Mouse (Mus musculus) stomach, embryonic 14.5 days (tissue): ENCODE results near the gene Atg14. TPM values are rescaled to one million over a fixed set of nuclear protein-coding genes. Genes with fewer than 3 reads are reported as not detected.

ENCODE experiments used
- ATAC-seq: fragments of 200-750 bp; cut with Nextera tagmentation; 2 replicates; pipeline ENCODE4 v1.8.0; 2017; ENCODE audit warnings: low read depth, moderate TSS enrichment; ENCODE audit not compliant: insufficient number of reproducible peaks, insufficient read depth, low FRiP score
- H3K27ac ChIP-seq: fragments of 300-500 bp; sonication (generic); 2 replicates; pipeline ENCODE4 v1.5.1; 2014; ENCODE audit warnings: mild to moderate bottlenecking, low read length, moderate library complexity, mixed read lengths
- H3K27me3 ChIP-seq: fragments of 300-500 bp; sonication (generic); 2 replicates; pipeline ENCODE4 v1.6.1; 2014; ENCODE audit warnings: low read length, control low read depth, mixed read lengths; ENCODE audit not compliant: control insufficient read depth, insufficient read depth
- H3K36me3 ChIP-seq: fragments of 300-500 bp; sonication (generic); 2 replicates; pipeline ENCODE4 v1.6.1; 2014; ENCODE audit warnings: mild to moderate bottlenecking, control low read depth, low read length, moderate library complexity, mixed read lengths; ENCODE audit not compliant: control insufficient read depth, insufficient read depth
- H3K4me1 ChIP-seq: fragments of 300-500 bp; sonication (generic); 2 replicates; pipeline ENCODE4 v1.6.1; 2014; ENCODE audit warnings: low read length, control low read depth, mixed read lengths; ENCODE audit not compliant: control insufficient read depth, insufficient read depth
- H3K4me2 ChIP-seq: fragments of 300-500 bp; sonication (generic); replicated peaks from 2 replicates; pipeline ENCODE4 v1.6.1; 2014; ENCODE audit warnings: low read depth, low read length, control low read depth
- H3K4me3 ChIP-seq: fragments of 300-500 bp; sonication (generic); 2 replicates; pipeline ENCODE4 v1.5.1; 2014; ENCODE audit warnings: low read depth, low read length, control low read depth
- H3K9ac ChIP-seq: fragments of 300-500 bp; sonication (generic); replicated peaks from 2 replicates; pipeline ENCODE4 v1.6.1; 2014; ENCODE audit warnings: low read depth, mild to moderate bottlenecking, control low read depth, low read length, moderate library complexity, mixed read lengths
- H3K9me3 ChIP-seq: fragments of 300-500 bp; sonication (generic); 2 replicates; pipeline ENCODE4 v1.6.1; 2016; ENCODE audit warnings: low read depth, low read length, control low read depth; ENCODE audit not compliant: control insufficient read depth
- WGBS: fragments of 180-500 bp; shearing (Covaris S2); extraction: QIAGEN DNeasy Blood & Tissue Kit; methylation state at CpG from one replicate; pipeline ENCODE4 v1.1.7; 2014; 5-methylcytosine and 5-hydroxymethylcytosine counted together
- polyA plus RNA-seq: library from polyadenylated mRNA; unstranded; fragments of >200 nt; fragmentation: Nextera tagmentation; extraction: Ambion mirVana; gene quantifications from 2 replicates; pipeline ENCODE4 v1.2.1, GENCODE M21; 2014

The Atg14 gene
- polyA plus RNA-seq, 1 experiment from 2014 or later: 14.3 TPM

GRCm38 (mm10) chr14:47510244-47510643 is 60.2 kb downstream of the Atg14 start:
- Histone ChIP-seq H3K4me1 (0 out of 2 replicates have a peak, but pooled peaks cover under 1% of the 10 kb centered on the region), H3K9me3 (no peaks in the 10 kb centered on the region), H3K27me3 (no peaks in the 10 kb centered on the region), H3K36me3 (no peaks in the 10 kb centered on the region), H3K9ac (no peak overlapping the region), H3K4me3 (no peak overlapping the region), H3K4me2 (no peak overlapping the region), H3K27ac (no peak overlapping the region)
- 81% methylated on average over 4 of the region's 4 CpGs for WGBS
- no peak for ATAC-seq

- no peak overlapping the region for H3K27ac ChIP-seq
- no peak for ATAC-seq
- H3K9ac ChIP-seq: no peak overlapping the region
- H3K27me3 ChIP-seq: no peaks in the 10 kb centered on the region
- H3K9me3 ChIP-seq: no peaks in the 10 kb centered on the region
- H3K4me2 ChIP-seq: no peak overlapping the region
- no peak overlapping the region for H3K4me3 ChIP-seq
- H3K36me3 ChIP-seq: no peaks in the 10 kb centered on the region
- H3K4me1 ChIP-seq: no peaks in the 10 kb centered on the region
Observed at GRCm38 (mm10) chr14:47508035-47508434, 62.4 kb downstream of the Atg14 start.

- no peak overlapping the region for H3K9ac ChIP-seq
- no peak for ATAC-seq
- no peaks in the 10 kb centered on the region for H3K4me1 ChIP-seq
- no peaks in the 10 kb centered on the region for H3K27me3 ChIP-seq
- no peaks in the 10 kb centered on the region for H3K36me3 ChIP-seq
- 97% methylated on average over 5 of the region's 5 CpGs for WGBS
- no peak overlapping the region for H3K4me2 ChIP-seq
- no peaks in the 10 kb centered on the region for H3K9me3 ChIP-seq
- no peak overlapping the region for H3K27ac ChIP-seq
- no peak overlapping the region for H3K4me3 ChIP-seq
Observed at GRCm38 (mm10) chr14:47506676-47507075, 63.8 kb downstream of the Atg14 start.

- ATAC-seq: no peak
- no peak overlapping the region for H3K4me2 ChIP-seq
Observed at GRCm38 (mm10) chr14:47504036-47504435, 66.4 kb downstream of the Atg14 start.

GRCm38 (mm10) chr14:47498632-47499031 is 71.8 kb downstream of the Atg14 start:
- no peak overlapping the region for H3K4me3 ChIP-seq
- no peak overlapping the region for H3K4me2 ChIP-seq
- no peaks in the 10 kb centered on the region for H3K27me3 ChIP-seq
- H3K9ac ChIP-seq: no peak overlapping the region
- no peaks in the 10 kb centered on the region for H3K36me3 ChIP-seq
- 68% methylated on average over 5 of the region's 5 CpGs for whole genome bisulfite sequencing
- no peak for ATAC-seq
- H3K9me3 ChIP-seq: no peaks in the 10 kb centered on the region
- no peaks in the 10 kb centered on the region for H3K4me1 ChIP-seq
- H3K27ac ChIP-seq: no peak overlapping the region

More at GRCm38 (mm10) chr14:47504036-47504435, 66.4 kb downstream of the Atg14 start:
- Histone ChIP-seq H3K9ac (no peak overlapping the region), H3K27me3 (no peaks in the 10 kb centered on the region), H3K27ac (no peak overlapping the region), H3K36me3 (no peaks in the 10 kb centered on the region), H3K4me3 (no peak overlapping the region), H3K4me1 (no peaks in the 10 kb centered on the region), H3K9me3 (no peaks in the 10 kb centered on the region)
- WGBS: 82% methylated on average over 3 of the region's 3 CpGs

- 77% methylated on average over 3 of the region's 3 CpGs for WGBS
- H3K27ac ChIP-seq: no peak overlapping the region
- H3K9ac ChIP-seq: no peak overlapping the region
Observed at GRCm38 (mm10) chr14:47497166-47497565, 73.3 kb downstream of the Atg14 start.

GRCm38 (mm10) chr14:47495951-47496350 is 74.5 kb downstream of the Atg14 start:
- no peaks in the 10 kb centered on the region for H3K4me1 ChIP-seq
- 88% methylated on average over 3 of the region's 3 CpGs for WGBS
- H3K4me2 ChIP-seq: no peak overlapping the region
- no peak for ATAC-seq
- no peak overlapping the region for H3K4me3 ChIP-seq
- H3K9ac ChIP-seq: no peak overlapping the region
- H3K36me3 ChIP-seq: no peaks in the 10 kb centered on the region
- H3K27ac ChIP-seq: no peak overlapping the region
- no peaks in the 10 kb centered on the region for H3K27me3 ChIP-seq
- no peaks in the 10 kb centered on the region for H3K9me3 ChIP-seq

More at GRCm38 (mm10) chr14:47497166-47497565, 73.3 kb downstream of the Atg14 start:
- H3K4me1 ChIP-seq: no peaks in the 10 kb centered on the region
- no peak overlapping the region for H3K4me2 ChIP-seq
- H3K9me3 ChIP-seq: no peaks in the 10 kb centered on the region
- no peaks in the 10 kb centered on the region for H3K36me3 ChIP-seq
- no peak for ATAC-seq
- no peak overlapping the region for H3K4me3 ChIP-seq
- no peaks in the 10 kb centered on the region for H3K27me3 ChIP-seq

GRCm38 (mm10) chr14:47493592-47494361 is 76.7 kb downstream of the Atg14 start:
- peaks cover 10% of the 10 kb centered on the region; the same call in 1 of the 2 replicates for H3K4me1 ChIP-seq
- no peaks in the 10 kb centered on the region for H3K27me3 ChIP-seq
- no peak overlapping the region for H3K9ac ChIP-seq
- H3K9me3 ChIP-seq: no peaks in the 10 kb centered on the region
- no peak for ATAC-seq
- no peak overlapping the region for H3K4me2 ChIP-seq
- WGBS: 84% methylated on average over 2 of the region's 2 CpGs
- no peak overlapping the region for H3K27ac ChIP-seq
- no peak overlapping the region for H3K4me3 ChIP-seq
- H3K36me3 ChIP-seq: no peaks in the 10 kb centered on the region
